ENCODE assay signal across 14 mouse cellular contexts in genomic region chr6:25710601-25711000, GRCm38 (mm10). TPM values are rescaled to one million over a fixed set of nuclear protein-coding genes. Genes with fewer than 3 reads are reported as not detected.
"Had no signal": no experiment of that assay in that cellular context is flagged by ENCODE, and none has a peak within 500 bp of the region (broad histone marks: within the 10 kb centered on the region; RNA-seq: fewer than 3 reads in every experiment).

No protein-coding gene starts in this region.

- DNase-seq: kidney, adult 2 months; kidney, postnatal 14 days; lung, adult 2 months; lung, postnatal 14 days; right cerebral cortex, postnatal 14 days; thymus, postnatal 4 days had no signal

- H3K4me2 ChIP-seq: kidney, embryonic 15.5 days; limb, embryonic 12.5 days; midbrain, embryonic 12.5 days had no signal

- H3K4me3 ChIP-seq: kidney, embryonic 15.5 days; limb, embryonic 12.5 days; midbrain, embryonic 12.5 days had no signal

- H3K27me3 ChIP-seq: kidney, embryonic 15.5 days; limb, embryonic 12.5 days; midbrain, embryonic 12.5 days had no signal

- H3K36me3 ChIP-seq: kidney, embryonic 15.5 days; limb, embryonic 12.5 days; midbrain, embryonic 12.5 days had no signal

- H3K4me1 ChIP-seq: kidney, embryonic 15.5 days; limb, embryonic 12.5 days; midbrain, embryonic 12.5 days had no signal

- ATAC-seq: midbrain, embryonic 16.5 days had no signal

- H3K27ac ChIP-seq: kidney, embryonic 15.5 days; limb, embryonic 12.5 days; liver, embryonic 14.5 days; midbrain, embryonic 12.5 days had no signal

- H3K9me3 ChIP-seq: kidney, embryonic 15.5 days; limb, embryonic 12.5 days; midbrain, embryonic 12.5 days had no signal

- H3K9ac ChIP-seq: kidney, embryonic 15.5 days; limb, embryonic 12.5 days; liver, embryonic 14.5 days; midbrain, embryonic 12.5 days had no signal

RNA-seq across cellular contexts. Expression of gene Gpr37, which starts 20.1 kb away (rescaled TPM):
- total RNA-seq: liver, adult 2 months; megakaryocyte-erythroid progenitor cell, adult 5-6 weeks had no signal
- polyA plus RNA-seq: large intestine, adult 2 months; liver, adult 2 months had no signal
